In the genomic region with DNA sequence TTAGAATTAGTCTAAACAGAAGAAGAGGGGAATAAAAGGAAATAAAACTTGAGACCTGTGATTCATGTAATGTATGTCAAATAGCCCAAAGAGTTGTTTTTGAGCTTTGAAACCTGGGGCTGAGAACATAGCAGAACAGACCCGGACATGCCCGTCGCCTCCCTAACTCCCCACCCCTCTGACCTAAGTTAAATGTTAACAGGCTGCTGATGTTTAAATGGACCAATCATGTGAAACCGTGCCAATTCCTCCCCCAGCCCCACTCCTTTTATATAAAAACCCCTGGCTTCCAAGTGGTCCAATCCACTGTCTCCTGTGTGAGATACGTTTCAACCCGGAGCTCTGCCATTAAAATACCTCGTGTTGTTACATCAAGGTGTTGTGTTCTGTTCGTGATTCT, we compare ENCODE assay signal across 1 mouse cellular context. TPM values are rescaled to one million over a fixed set of nuclear protein-coding genes. Genes with fewer than 3 reads are reported as not detected.
"Had no signal": no experiment of that assay in that cellular context is flagged by ENCODE, and none has a peak within 500 bp of the region (broad histone marks: within the 10 kb centered on the region; RNA-seq: fewer than 3 reads in every experiment).

No protein-coding gene starts in this region.

RNA-seq across cellular contexts. Expression of a gene that starts 7.1 kb away (rescaled TPM):
- polyA plus RNA-seq: erythroblast, embryonic 14.5 days had no signal
